ENCODE assay signal across 10 mouse cellular contexts in the genomic region with DNA sequence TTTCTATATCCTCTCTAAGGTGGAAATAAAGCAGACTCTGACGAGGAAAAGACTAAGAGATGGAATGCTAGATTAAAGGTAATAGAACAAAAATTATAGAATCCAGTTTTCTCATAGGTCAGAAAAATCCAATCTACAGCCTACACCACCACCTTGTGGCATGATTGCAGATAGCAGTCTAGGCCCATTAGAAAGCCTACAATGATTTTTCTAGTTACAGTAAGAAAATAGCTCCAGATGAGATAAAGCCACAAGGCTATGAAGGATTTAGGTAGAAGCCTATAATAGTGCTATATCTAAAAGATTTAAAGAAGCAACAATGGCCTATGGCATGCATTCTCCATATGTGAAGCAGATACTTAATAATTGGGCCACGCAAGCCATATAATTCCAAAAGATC. TPM values are rescaled to one million over a fixed set of nuclear protein-coding genes. Genes with fewer than 3 reads are reported as not detected.
A peak's percentile ranks its signal among the peaks of the same experiment; 100 is the strongest.
DNase-seq lines count a peak whose midpoint lies in the region; TF ChIP-seq lines count a peak whose summit lies in the region.
"Had no signal": no experiment of that assay in that cellular context is flagged by ENCODE, and none has a peak within 500 bp of the region (broad histone marks: within the 10 kb centered on the region; RNA-seq: fewer than 3 reads in every experiment).

No protein-coding gene starts in this region.

- TF ChIP-seq EP300 in heart, adult 2 months (IDR thresholded peaks at IDR 0.05; ENCODE audit: insufficient read depth, low read depth, low read length): no peak

- WGBS in heart, adult 2 months: 52% methylated on average over 2 of the region's 2 CpGs
- WGBS in thymus, adult 2 months: 60% methylated on average over 2 of the region's 2 CpGs

- no peak overlapping the region for H3K4me3 ChIP-seq in heart, adult 2 months
- no peak overlapping the region for H3K4me3 ChIP-seq in thymus, adult 2 months (ENCODE audit: control insufficient read depth, insufficient read depth, low read length)

- intact Hi-C loops in heart, adult 2 months (cut with DNase I): loop anchor here (1.0 to 5.0 kb wide), 2 partner anchors 319 to 522 kb away; no protein-coding TSS in a partner anchor

- no peaks in the 10 kb centered on the region for H3K4me1 ChIP-seq in heart, adult 2 months (ENCODE audit: control insufficient read depth, insufficient read depth, low read length)
- no peaks in the 10 kb centered on the region for H3K4me1 ChIP-seq in thymus, adult 2 months (replicated peaks; ENCODE audit: control insufficient read depth, insufficient read depth, low read length)

- DNase-seq in heart, adult 2 months: peak in 1 of 2 experiments; percentile 35
- DNase-seq in heart, adult 11 months: no peak
- DNase-seq in thymus, postnatal 25 days: peak; percentile 8
- no peak for DNase-seq in thymus, adult 2 months
- peak; percentile 43 to 62 for DNase-seq in cerebellum, postnatal 36 days
- DNase-seq in kidney, postnatal 10 days: peak; percentile 55
- DNase-seq in lung, postnatal 36 days: peak; percentile 50
- DNase-seq in T-cell, adult 2 months (ENCODE audit: low spot score): no peak

- no peak overlapping the region for H3K9ac ChIP-seq in heart, adult 2 months (ENCODE audit: low read depth, low read length)

- TF ChIP-seq CTCF in heart, adult 2 months (IDR thresholded peaks at IDR 0.05): peak; percentile 88
- TF ChIP-seq CTCF in thymus, adult 2 months (IDR thresholded peaks at IDR 0.05; ENCODE audit: borderline replicate concordance, control insufficient read depth, extremely low read depth, insufficient read depth, low read length, poor library complexity): no peak

- H3K27me3 ChIP-seq in heart, adult 2 months (ENCODE audit: control insufficient read depth, insufficient read depth, low read length): no peaks in the 10 kb centered on the region
- no peaks in the 10 kb centered on the region for H3K27me3 ChIP-seq in thymus, adult 2 months (ENCODE audit: control insufficient read depth, insufficient read depth, low read length)

- no peaks in the 10 kb centered on the region for H3K79me2 ChIP-seq in heart, adult 2 months (replicated peaks; ENCODE audit: control insufficient read depth, insufficient read depth, low read length)

- TF ChIP-seq POLR2A in heart, adult 2 months (IDR thresholded peaks at IDR 0.05; ENCODE audit: insufficient read depth, low read depth, low read length): no peak
- TF ChIP-seq POLR2A in thymus, adult 2 months (IDR thresholded peaks at IDR 0.05; ENCODE audit: control insufficient read depth, extremely low read depth, insufficient read depth, low read length, poor library complexity): no peak

- no peak overlapping the region for H3K27ac ChIP-seq in heart, adult 2 months
- H3K27ac ChIP-seq in thymus, adult 2 months (ENCODE audit: control insufficient read depth, insufficient read depth, low read length): no peak overlapping the region

- H3K36me3 ChIP-seq in heart, adult 2 months (ENCODE audit: control insufficient read depth, insufficient read depth, low read length): no peaks in the 10 kb centered on the region
- H3K36me3 ChIP-seq in thymus, adult 2 months (ENCODE audit: control insufficient read depth, insufficient read depth, low read length): no peaks in the 10 kb centered on the region

RNA-seq across cellular contexts. Expression of gene Nme8, which starts 13.6 kb away (rescaled TPM):
- not detected for total RNA-seq in heart, adult 2 months (2021)
- polyA plus RNA-seq in heart, adult 2 months (2012; rRNA removed): not detected in 2 replicates
- not detected in 2 replicates for polyA plus RNA-seq in thymus, adult 2 months (2012; rRNA removed)
- total RNA-seq: adrenal gland, postnatal 36 days; layer of hippocampus, adult 8-10 months had no signal

Comparison
In these comparisons a context has a peak if more than half of its experiments do, and no peak if none do; other contexts are left out.
1. DNase-seq: peak in thymus, postnatal 25 days (single experiment), cerebellum, postnatal 36 days (2 of 2), kidney, postnatal 10 days (single experiment) and lung, postnatal 36 days (single experiment); none in heart, adult 11 months (single experiment), thymus, adult 2 months (single experiment) and T-cell, adult 2 months (single experiment).